Mouse (Mus musculus) midbrain, postnatal 0 days (tissue): Measurements from ENCODE around the gene Gfra1. TPM values are rescaled to one million over a fixed set of nuclear protein-coding genes. Genes with fewer than 3 reads are reported as not detected.

Source experiments
- ATAC-seq: fragments of 200-750 bp; cut with Nextera tagmentation; 2 replicates; pipeline ENCODE4 v1.8.0; 2017; ENCODE audit warnings: moderate number of reproducible peaks, mild to moderate bottlenecking, moderate TSS enrichment, moderate library complexity; ENCODE audit not compliant: low FRiP score
- DNase-seq: peaks from one replicate; pipeline ENCODE4 v3.0.0-alpha.2; 2015; ENCODE audit warnings: low spot score
- H3K27ac ChIP-seq: fragments of 300-500 bp; sonication (generic); 2 replicates; pipeline ENCODE4 v1.5.1; 2014; ENCODE audit warnings: low read depth, mild to moderate bottlenecking, low read length, mixed read lengths
- H3K27me3 ChIP-seq: fragments of 300-500 bp; sonication (generic); 2 replicates; pipeline ENCODE4 v1.6.1; 2014; ENCODE audit warnings: low read length, control low read depth, mixed read lengths; ENCODE audit not compliant: insufficient read depth
- H3K36me3 ChIP-seq: fragments of 300-500 bp; sonication (generic); 2 replicates; pipeline ENCODE4 v1.6.1; 2014; ENCODE audit warnings: low read length, control low read depth, mixed read lengths; ENCODE audit not compliant: insufficient read depth
- H3K4me1 ChIP-seq: fragments of 300-500 bp; sonication (generic); 2 replicates; pipeline ENCODE4 v1.6.1; 2014; ENCODE audit warnings: mild to moderate bottlenecking, control low read depth, antibody characterized with exemption, low read length, mixed read lengths; ENCODE audit not compliant: insufficient read depth
- H3K4me2 ChIP-seq: fragments of 300-500 bp; sonication (generic); 2 replicates; pipeline ENCODE4 v1.6.1; 2014; ENCODE audit warnings: low read depth, mild to moderate bottlenecking, low read length, mixed read lengths; ENCODE audit not compliant: poor library complexity, severe bottlenecking
- H3K4me3 ChIP-seq: fragments of 300-500 bp; sonication (generic); 2 replicates; pipeline ENCODE4 v1.5.1; 2014; ENCODE audit warnings: low read depth, mild to moderate bottlenecking, low read length, moderate library complexity
- H3K9ac ChIP-seq: fragments of 300-500 bp; sonication (generic); replicated peaks from 2 replicates; pipeline ENCODE4 v1.6.1; 2014; ENCODE audit warnings: mild to moderate bottlenecking, low read length, moderate library complexity, mixed read lengths; ENCODE audit not compliant: poor library complexity, severe bottlenecking
- H3K9me3 ChIP-seq: fragments of 300-500 bp; sonication (generic); 2 replicates; pipeline ENCODE4 v1.6.1; 2016; ENCODE audit warnings: low read length, control low read depth
- CTCF ChIP-seq: IDR thresholded peaks from 2 replicates; pipeline ENCODE4 v1.5.1; 2016; ENCODE audit warnings: antibody characterized with exemption, mild to moderate bottlenecking
- WGBS: fragments of 180-500 bp; shearing (Covaris S2); extraction: QIAGEN DNeasy Blood & Tissue Kit; methylation state at CpG from one replicate; pipeline ENCODE4 v1.1.7; 2014; 5-methylcytosine and 5-hydroxymethylcytosine counted together
- polyA plus RNA-seq: library from polyadenylated mRNA; unstranded; fragments of >200 nt; fragmentation: Nextera tagmentation; extraction: Ambion mirVana; gene quantifications from 2 replicates; pipeline ENCODE4 v1.2.1, GENCODE M21; 2015
- total RNA-seq: library from RNA; depleted of rRNA; stranded (reverse); fragments of >200 nt; gene quantifications from 2 replicates; pipeline ENCODE4 v1.2.3, GENCODE M21; 2014

The Gfra1 gene
- total and polyA plus RNA-seq, 2 experiments from 2014 or later, result 34.4 to 101 TPM

GRCm38 (mm10) chr19:58437441-58438071 is 18.2 kb downstream of the Gfra1 start:
- ATAC-seq, result no peak
- H3K9ac ChIP-seq, result no peak overlapping the region
- no peak overlapping the region for H3K27ac ChIP-seq
- DNase-seq, result no peak
- WGBS, result 68% methylated on average over 10 of the region's 10 CpGs
- no peaks in the 10 kb centered on the region for H3K9me3 ChIP-seq
- TF ChIP-seq CTCF, result no peak
- H3K27me3 ChIP-seq, result no peaks in the 10 kb centered on the region
- peaks cover 2% of the 10 kb centered on the region; the same call in 1 of the 2 replicates for H3K4me1 ChIP-seq
- H3K36me3 ChIP-seq, result no peaks in the 10 kb centered on the region
- no peak overlapping the region for H3K4me3 ChIP-seq
- no peak overlapping the region for H3K4me2 ChIP-seq

GRCm38 (mm10) chr19:58436874-58437273 is 18.8 kb downstream of the Gfra1 start:
- WGBS, result 75% methylated on average over 3 of the region's 3 CpGs
- peaks cover 2% of the 10 kb centered on the region; the same call in 1 of the 2 replicates for H3K4me1 ChIP-seq
- H3K9ac ChIP-seq, result no peak overlapping the region
- no peak overlapping the region for H3K4me3 ChIP-seq
- no peaks in the 10 kb centered on the region for H3K27me3 ChIP-seq
- H3K36me3 ChIP-seq, result no peaks in the 10 kb centered on the region
- H3K4me2 ChIP-seq, result no peak overlapping the region
- no peaks in the 10 kb centered on the region for H3K9me3 ChIP-seq
- ATAC-seq (no peak), DNase-seq (no peak)
- TF ChIP-seq CTCF, result no peak
- no peak overlapping the region for H3K27ac ChIP-seq

DNA sequence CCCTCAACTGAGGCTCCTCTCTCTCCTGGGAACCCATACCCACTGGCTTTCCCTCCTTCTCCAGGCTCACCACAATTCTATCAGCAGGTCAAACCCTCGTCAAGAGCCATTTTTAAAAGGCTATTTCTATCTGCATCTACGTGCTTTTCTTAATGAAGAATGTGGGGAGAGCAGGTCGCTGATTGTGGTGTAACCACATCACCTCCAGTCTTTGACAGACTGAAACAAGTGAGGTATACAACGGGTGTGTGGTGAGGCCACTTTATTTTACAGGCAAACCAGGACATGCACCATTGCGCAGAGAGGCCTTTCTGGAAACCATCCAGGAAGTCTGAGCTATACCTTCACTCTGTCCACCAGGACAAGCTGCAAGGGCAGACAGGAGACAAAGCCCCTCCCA is 19.8 kb downstream of the Gfra1 start:
- Histone ChIP-seq H3K36me3 (no peaks in the 10 kb centered on the region), H3K4me3 (no peak overlapping the region), H3K27me3 (no peaks in the 10 kb centered on the region), H3K4me2 (no peak overlapping the region), H3K27ac (no peak overlapping the region), H3K4me1 (peaks cover 2% of the 10 kb centered on the region; the same call in 1 of the 2 replicates), H3K9me3 (no peaks in the 10 kb centered on the region), H3K9ac (no peak overlapping the region)
- no peak for DNase-seq
- TF ChIP-seq CTCF, result no peak
- 88% methylated on average over 5 of the region's 5 CpGs for WGBS
- no peak for ATAC-seq

DNA sequence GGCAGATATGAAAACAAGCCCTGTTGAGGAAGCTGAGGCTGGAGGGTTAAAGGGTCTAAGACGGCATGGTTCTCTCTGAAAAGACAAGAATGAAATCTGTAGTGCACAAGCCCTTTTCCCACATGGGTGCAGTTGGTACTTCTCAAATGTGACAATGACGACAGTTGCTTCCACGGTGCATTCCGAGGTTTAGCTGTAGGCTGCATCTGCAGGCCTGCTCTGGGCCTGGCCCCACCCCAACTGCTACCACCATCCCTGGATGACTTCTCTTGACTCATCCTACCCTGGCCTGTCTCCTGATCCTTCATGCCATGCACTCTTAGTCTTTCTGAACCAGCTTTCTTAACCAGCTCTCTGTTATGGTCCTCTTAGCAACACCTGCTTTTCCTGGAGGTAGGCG is 22.9 kb downstream of the Gfra1 start:
- no peaks in the 10 kb centered on the region for H3K9me3 ChIP-seq
- no peak overlapping the region for H3K4me2 ChIP-seq
- ATAC-seq (no peak), DNase-seq (no peak)
- no peaks in the 10 kb centered on the region for H3K36me3 ChIP-seq
- H3K9ac ChIP-seq, result no peak overlapping the region
- peaks cover 2% of the 10 kb centered on the region; the same call in 1 of the 2 replicates for H3K4me1 ChIP-seq
- 85% methylated on average over 5 of the region's 5 CpGs for WGBS
- no peak overlapping the region for H3K4me3 ChIP-seq
- no peak overlapping the region for H3K27ac ChIP-seq
- H3K27me3 ChIP-seq, result no peaks in the 10 kb centered on the region
- TF ChIP-seq CTCF, result no peak

GRCm38 (mm10) chr19:58428546-58428945 is 27.2 kb downstream of the Gfra1 start:
- 82% methylated on average over 4 of the region's 4 CpGs for WGBS
- Histone ChIP-seq H3K36me3 (no peaks in the 10 kb centered on the region), H3K9ac (no peak overlapping the region), H3K4me1 (no peaks in the 10 kb centered on the region), H3K4me3 (no peak overlapping the region), H3K27ac (no peak overlapping the region), H3K9me3 (no peaks in the 10 kb centered on the region), H3K27me3 (no peaks in the 10 kb centered on the region), H3K4me2 (no peak overlapping the region)
- DNase-seq, result no peak
- no peak for TF ChIP-seq CTCF
- ATAC-seq, result no peak

GRCm38 (mm10) chr19:58427348-58427747 is 28.4 kb downstream of the Gfra1 start:
- no peaks in the 10 kb centered on the region for H3K27me3 ChIP-seq
- DNase-seq, result no peak
- H3K9ac ChIP-seq, result no peak overlapping the region
- H3K27ac ChIP-seq, result no peak overlapping the region
- H3K4me2 ChIP-seq, result no peak overlapping the region
- TF ChIP-seq CTCF, result no peak
- no peak for ATAC-seq
- WGBS, result 94% methylated on average over 2 of the region's 2 CpGs
- H3K36me3 ChIP-seq, result no peaks in the 10 kb centered on the region
- H3K9me3 ChIP-seq, result no peaks in the 10 kb centered on the region
- no peak overlapping the region for H3K4me3 ChIP-seq
- H3K4me1 ChIP-seq, result no peaks in the 10 kb centered on the region
